Mouse (Mus musculus) lung, postnatal 0 days (tissue): ENCODE measurements around the gene Spryd3.
A peak's percentile ranks its signal among the peaks of the same experiment; 100 is the strongest.

Experiments
- CTCF ChIP-seq: IDR thresholded peaks from 2 replicates; pipeline ENCODE4 v1.5.1; 2016; ENCODE audit warnings: antibody characterized with exemption, mild to moderate bottlenecking
- EP300 ChIP-seq: IDR thresholded peaks from 2 replicates; pipeline ENCODE4 v1.6.1; 2016; ENCODE audit warnings: antibody characterized with exemption, mild to moderate bottlenecking, control low read depth

GRCm38 (mm10) chr15:102108651-102109525 is 27.1 kb downstream of the Spryd3 start:
- no peak for TF ChIP-seq EP300
- peak; percentile 87 for TF ChIP-seq CTCF
